Mouse (Mus musculus) neural tube, embryonic 11.5 days (tissue): ENCODE measurements around the gene Dyrk3. TPM values are rescaled to one million over a fixed set of nuclear protein-coding genes. Genes with fewer than 3 reads are reported as not detected.
A peak's percentile ranks its signal among the peaks of the same experiment; 100 is the strongest.

Experiments used
- ATAC-seq: fragments of 200-750 bp; cut with Nextera tagmentation; 2 replicates; pipeline ENCODE4 v1.8.0; 2017; ENCODE audit warnings: moderate number of reproducible peaks, mild to moderate bottlenecking, moderate TSS enrichment, moderate library complexity; ENCODE audit not compliant: insufficient read depth, low FRiP score, low TSS enrichment
- DNase-seq: peaks from one replicate; pipeline ENCODE4 v3.0.0-alpha.2; 2015; ENCODE audit warnings: low spot score
- H3K27ac ChIP-seq: fragments of 300-500 bp; sonication (generic); 2 replicates; pipeline ENCODE4 v1.5.1; 2014; ENCODE audit warnings: low read depth, mild to moderate bottlenecking, low read length
- H3K27me3 ChIP-seq: fragments of 300-500 bp; sonication (generic); 2 replicates; pipeline ENCODE4 v1.6.1; 2014; ENCODE audit warnings: mild to moderate bottlenecking, low read length, mixed read lengths; ENCODE audit not compliant: control insufficient read depth, insufficient read depth
- H3K36me3 ChIP-seq: fragments of 300-500 bp; sonication (generic); 2 replicates; pipeline ENCODE4 v1.6.1; 2014; ENCODE audit warnings: mild to moderate bottlenecking, low read length, moderate library complexity, mixed read lengths; ENCODE audit not compliant: control insufficient read depth, insufficient read depth
- H3K4me1 ChIP-seq: fragments of 300-500 bp; sonication (generic); 2 replicates; pipeline ENCODE4 v1.6.1; 2014; ENCODE audit warnings: low read length, mixed read lengths; ENCODE audit not compliant: control insufficient read depth, insufficient read depth
- H3K4me2 ChIP-seq: fragments of 300-500 bp; sonication (generic); 2 replicates; pipeline ENCODE4 v1.6.1; 2014; ENCODE audit warnings: low read depth, mild to moderate bottlenecking, moderate library complexity
- H3K4me3 ChIP-seq: fragments of 300-500 bp; sonication (generic); 2 replicates; pipeline ENCODE4 v1.5.1; 2014; ENCODE audit warnings: low read depth, low read length
- H3K9ac ChIP-seq: fragments of 300-500 bp; sonication (generic); 2 replicates; pipeline ENCODE4 v1.6.1; 2014; ENCODE audit warnings: mild to moderate bottlenecking, low read length
- H3K9me3 ChIP-seq: fragments of 300-500 bp; sonication (generic); 2 replicates; pipeline ENCODE4 v1.6.1; 2016; ENCODE audit warnings: low read length; ENCODE audit not compliant: control insufficient read depth
- WGBS: fragments of 180-500 bp; shearing (Covaris S2); extraction: QIAGEN DNeasy Blood & Tissue Kit; methylation state at CpG from one replicate; pipeline ENCODE4 v1.1.7; 2014; 5-methylcytosine and 5-hydroxymethylcytosine counted together
- polyA plus RNA-seq: library from polyadenylated mRNA; unstranded; fragments of >200 nt; fragmentation: Nextera tagmentation; extraction: Ambion mirVana; gene quantifications from 2 replicates; pipeline ENCODE4 v1.2.1, GENCODE M21; 2014

Dyrk3 gene
- polyA plus RNA-seq, 1 experiment from 2014 or later: 11.3 TPM

- Histone ChIP-seq H3K4me2 (no peak overlapping the region), H3K36me3 (no peaks in the 10 kb centered on the region), H3K4me3 (no peak overlapping the region), H3K9ac (no peak overlapping the region), H3K4me1 (no peaks in the 10 kb centered on the region), H3K9me3 (no peaks in the 10 kb centered on the region), H3K27me3 (no peaks in the 10 kb centered on the region), H3K27ac (no peak overlapping the region)
- ATAC-seq (no peak), DNase-seq (no peak)
- 83% methylated on average over 1 of the region's 1 CpGs for WGBS
Observed at GRCm38 (mm10) chr1:131142472-131142871, 4.3 kb upstream of the Dyrk3 start.

GRCm38 (mm10) chr1:131141449-131141848 is 3.3 kb upstream of the Dyrk3 start:
- no peak for ATAC-seq

GRCm38 (mm10) chr1:131139102-131140095 is 1.3 kb upstream of the Dyrk3 start:
- Histone ChIP-seq H3K4me3 (no peak overlapping the region), H3K9ac (no peak overlapping the region), H3K36me3 (no peaks in the 10 kb centered on the region), H3K4me1 (0 out of 2 replicates have a peak, but pooled peaks cover 4% of the 10 kb centered on the region), H3K27me3 (no peaks in the 10 kb centered on the region), H3K4me2 (no peak overlapping the region), H3K9me3 (no peaks in the 10 kb centered on the region), H3K27ac (no peak overlapping the region)
- WGBS: 66% methylated on average over 11 of the region's 11 CpGs
- no peak for ATAC-seq
- no peak for DNase-seq

More at GRCm38 (mm10) chr1:131141449-131141848, 3.3 kb upstream of the Dyrk3 start:
- 56% methylated on average over 2 of the region's 2 CpGs for WGBS
- no peak for DNase-seq
- no peak overlapping the region for H3K9ac ChIP-seq
- no peak overlapping the region for H3K27ac ChIP-seq
- H3K27me3 ChIP-seq: no peaks in the 10 kb centered on the region
- no peaks in the 10 kb centered on the region for H3K36me3 ChIP-seq
- H3K4me3 ChIP-seq: no peak overlapping the region
- no peak overlapping the region for H3K4me2 ChIP-seq
- H3K4me1 ChIP-seq: no peaks in the 10 kb centered on the region
- H3K9me3 ChIP-seq: no peaks in the 10 kb centered on the region

GRCm38 (mm10) chr1:131137717-131138118 is 422 bp downstream of the Dyrk3 start:
- peak overlapping the region; percentile 67 for H3K9ac ChIP-seq
- peak overlapping the region; percentile 73 for H3K4me2 ChIP-seq
- no peak for DNase-seq
- no peaks in the 10 kb centered on the region for H3K36me3 ChIP-seq
- under 1% methylated on average over 35 of the region's 36 CpGs for WGBS
- peaks cover 4% of the 10 kb centered on the region; the same call in 1 of the 2 replicates for H3K4me1 ChIP-seq
- H3K27me3 ChIP-seq: no peaks in the 10 kb centered on the region
- ATAC-seq: peak; percentile 88
- no peaks in the 10 kb centered on the region for H3K9me3 ChIP-seq
- peak overlapping the region; percentile 80 for H3K27ac ChIP-seq
- peak overlapping the region; percentile 62 for H3K4me3 ChIP-seq

- Histone ChIP-seq H3K36me3 (no peaks in the 10 kb centered on the region), H3K4me2 (peak overlapping the region; percentile 73), H3K9me3 (no peaks in the 10 kb centered on the region), H3K27me3 (no peaks in the 10 kb centered on the region), H3K4me3 (peak overlapping the region; percentile 62), H3K4me1 (peaks cover 4% of the 10 kb centered on the region; the same call in 1 of the 2 replicates), H3K9ac (peak overlapping the region; percentile 24; the same call in 1 of the 2 replicates), H3K27ac (no peak overlapping the region)
- WGBS: 22% methylated on average over 5 of the region's 5 CpGs
- ATAC-seq (no peak), DNase-seq (no peak)
Observed at GRCm38 (mm10) chr1:131137111-131137510, 1.0 kb downstream of the Dyrk3 start.

GRCm38 (mm10) chr1:131135960-131136629 is 2.0 kb downstream of the Dyrk3 start:
- WGBS: 89% methylated on average over 10 of the region's 10 CpGs

GRCm38 (mm10) chr1:131134942-131135522 is 3.1 kb downstream of the Dyrk3 start:
- DNase-seq: no peak
- no peak for ATAC-seq
- no peak overlapping the region for H3K4me3 ChIP-seq
- no peak overlapping the region for H3K9ac ChIP-seq
- H3K27me3 ChIP-seq: no peaks in the 10 kb centered on the region
- no peaks in the 10 kb centered on the region for H3K9me3 ChIP-seq
- H3K4me1 ChIP-seq: peaks cover 4% of the 10 kb centered on the region; the same call in 1 of the 2 replicates
- H3K27ac ChIP-seq: no peak overlapping the region
- 69% methylated on average over 8 of the region's 8 CpGs for WGBS
- no peak overlapping the region for H3K4me2 ChIP-seq
- H3K36me3 ChIP-seq: no peaks in the 10 kb centered on the region

More at GRCm38 (mm10) chr1:131135960-131136629, 2.0 kb downstream of the Dyrk3 start:
- no peak overlapping the region for H3K27ac ChIP-seq
- no peak overlapping the region for H3K9ac ChIP-seq
- H3K27me3 ChIP-seq: no peaks in the 10 kb centered on the region
- H3K4me1 ChIP-seq: peaks cover 4% of the 10 kb centered on the region; the same call in 1 of the 2 replicates
- no peak overlapping the region for H3K4me3 ChIP-seq
- DNase-seq: no peak
- H3K4me2 ChIP-seq: no peak overlapping the region
- no peak for ATAC-seq
- H3K36me3 ChIP-seq: no peaks in the 10 kb centered on the region
- H3K9me3 ChIP-seq: no peaks in the 10 kb centered on the region

GRCm38 (mm10) chr1:131134231-131134630 is 3.9 kb downstream of the Dyrk3 start:
- H3K27me3 ChIP-seq: no peaks in the 10 kb centered on the region
- peaks cover 4% of the 10 kb centered on the region; the same call in 1 of the 2 replicates for H3K4me1 ChIP-seq
- no peak overlapping the region for H3K4me2 ChIP-seq
- ATAC-seq (no peak), DNase-seq (no peak)
- no peak overlapping the region for H3K4me3 ChIP-seq
- H3K27ac ChIP-seq: no peak overlapping the region
- WGBS: 71% methylated on average over 6 of the region's 6 CpGs
- no peaks in the 10 kb centered on the region for H3K9me3 ChIP-seq
- no peak overlapping the region for H3K9ac ChIP-seq
- H3K36me3 ChIP-seq: peaks cover 2% of the 10 kb centered on the region; the same call in 1 of the 2 replicates
